Mouse (Mus musculus) brain, embryonic 18.5 days (tissue): ENCODE data around the gene Prkce.

Experiments
- DNase-seq: peaks from one replicate; pipeline ENCODE4 v3.0.0-alpha.2; 2012; ENCODE audit warnings: low read depth, low spot score

Gene Prkce

DNA sequence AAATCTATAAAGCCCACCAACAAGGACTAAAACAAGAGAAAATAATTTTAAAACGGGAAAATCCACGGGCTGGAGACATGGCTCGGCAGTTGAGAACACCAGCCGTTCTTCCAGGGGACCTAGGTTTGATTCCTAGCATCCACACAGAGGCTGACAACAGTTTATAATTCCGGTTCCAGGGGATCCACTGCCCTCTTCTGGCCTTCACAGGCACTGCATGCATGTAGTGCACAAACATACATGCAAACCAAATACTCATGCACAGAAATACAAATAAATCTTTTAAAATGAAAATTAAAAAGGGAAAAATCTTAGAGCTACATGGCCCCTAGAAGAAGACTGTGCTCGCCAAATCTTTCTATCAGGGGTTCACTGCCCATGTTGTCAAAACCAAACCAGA lies 87.4 kb downstream of the Prkce start:
- no peak for DNase-seq

DNA sequence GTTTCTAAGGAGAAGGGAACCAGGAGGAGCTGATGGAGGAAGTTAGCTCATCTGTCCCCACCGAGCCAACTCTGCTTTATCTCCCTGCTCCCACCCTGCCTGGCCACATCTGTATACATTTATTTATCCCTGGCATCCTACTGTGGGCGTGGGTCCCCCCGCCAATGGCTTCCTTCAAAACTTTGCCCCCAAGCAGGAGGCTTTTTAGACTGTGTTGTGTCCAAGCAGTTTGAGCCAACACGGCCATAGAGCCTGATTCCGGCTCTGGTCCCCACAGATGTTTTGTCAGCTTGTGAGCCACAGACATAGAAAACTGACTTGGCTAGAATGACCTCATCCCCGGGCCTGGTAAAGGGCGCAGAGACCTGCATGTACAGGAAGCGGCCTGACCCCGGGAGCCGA lies 89.1 kb downstream of the Prkce start:
- no peak for DNase-seq

- no peak for DNase-seq
These were observed 93.5 kb downstream of the Prkce start for GRCm38 (mm10) chr17:86261067-86261466.

GRCm38 (mm10) chr17:86263985-86264649 lies 96.5 kb downstream of the Prkce start:
- no peak for DNase-seq

DNA sequence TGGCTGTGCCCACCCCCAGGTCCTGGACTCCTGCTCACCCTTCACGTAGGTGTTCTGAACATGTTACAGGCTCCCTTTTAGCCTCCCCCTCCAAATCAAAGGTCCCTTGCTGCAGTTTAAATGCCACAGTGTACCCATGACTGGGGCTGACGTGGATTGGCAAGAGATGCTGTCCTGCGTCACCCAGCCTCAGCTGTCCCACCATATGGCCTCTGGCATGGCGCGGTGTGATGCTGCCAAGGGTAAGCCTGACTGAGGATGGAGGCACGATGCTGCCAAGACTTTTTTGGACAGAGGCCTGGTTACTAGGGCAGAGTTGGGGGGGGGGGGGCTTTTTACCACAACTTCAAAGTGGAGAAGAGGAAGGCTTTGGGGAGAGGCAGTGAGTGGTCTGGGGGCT lies 98.5 kb downstream of the Prkce start:
- peak; percentile 59 for DNase-seq

DNA sequence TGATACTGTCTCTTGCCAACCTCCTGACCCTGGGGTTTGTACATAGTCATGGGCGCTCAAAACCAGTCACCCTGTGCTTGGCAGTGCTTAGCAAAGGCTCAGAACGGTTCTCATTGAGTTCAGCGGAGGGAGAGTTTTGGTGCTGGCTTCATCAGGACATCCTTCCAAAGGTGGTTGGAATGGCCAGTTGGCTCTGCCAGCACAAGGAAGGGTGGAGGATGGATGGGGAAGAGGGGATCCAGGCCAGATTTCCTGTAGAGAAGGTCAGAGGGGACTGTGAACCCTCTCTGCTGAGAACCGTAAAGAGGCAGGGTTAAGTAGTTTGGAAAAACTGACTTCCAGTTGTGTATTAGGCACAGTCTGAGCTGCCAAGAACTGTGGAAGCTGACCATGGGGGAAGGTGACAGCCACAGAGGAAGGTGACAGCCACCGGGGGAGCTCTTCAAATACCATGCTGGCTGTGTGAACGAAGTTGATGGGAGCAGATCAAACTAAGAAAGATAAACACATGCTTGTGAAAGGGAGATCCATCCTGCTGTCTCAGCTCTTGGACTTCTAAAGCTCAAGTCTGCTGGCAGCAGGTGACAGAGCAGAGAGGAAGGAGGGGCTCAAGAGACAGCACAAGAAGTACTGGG lies 99.7 kb downstream of the Prkce start:
- DNase-seq: no peak

GRCm38 (mm10) chr17:86269639-86270038 lies 102.1 kb downstream of the Prkce start:
- DNase-seq: no peak

GRCm38 (mm10) chr17:86270523-86270922 lies 102.9 kb downstream of the Prkce start:
- no peak for DNase-seq

DNA sequence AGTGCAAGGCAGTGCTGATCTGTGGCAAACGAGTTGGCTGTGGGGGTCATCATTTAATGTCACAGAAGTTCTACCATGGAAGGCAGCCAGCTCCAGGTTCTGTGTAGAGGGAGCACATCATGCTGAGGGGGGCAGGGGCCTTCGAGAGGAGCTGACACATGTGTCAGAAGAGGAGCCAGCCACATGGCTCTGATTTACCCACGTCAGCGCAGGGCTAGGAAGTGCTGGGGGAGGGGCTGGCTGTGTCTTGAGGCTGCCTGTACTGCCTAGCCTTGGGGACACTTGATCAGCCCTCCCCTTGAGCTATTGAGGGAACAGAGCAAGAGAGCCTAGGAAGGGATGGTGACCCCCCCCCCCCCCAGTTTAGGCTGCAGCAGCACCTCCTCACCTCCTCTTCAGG lies 103.7 kb downstream of the Prkce start:
- DNase-seq: no peak

- DNase-seq: peak; percentile 40
These were observed 105.4 kb downstream of the Prkce start for GRCm38 (mm10) chr17:86272961-86273360.

- no peak for DNase-seq
These were observed 106.2 kb downstream of the Prkce start for GRCm38 (mm10) chr17:86273566-86274349.

GRCm38 (mm10) chr17:86274350-86274744 lies 106.8 kb downstream of the Prkce start:
- DNase-seq: no peak

- DNase-seq: no peak
These were observed 108.8 kb downstream of the Prkce start for GRCm38 (mm10) chr17:86276381-86276780.

DNA sequence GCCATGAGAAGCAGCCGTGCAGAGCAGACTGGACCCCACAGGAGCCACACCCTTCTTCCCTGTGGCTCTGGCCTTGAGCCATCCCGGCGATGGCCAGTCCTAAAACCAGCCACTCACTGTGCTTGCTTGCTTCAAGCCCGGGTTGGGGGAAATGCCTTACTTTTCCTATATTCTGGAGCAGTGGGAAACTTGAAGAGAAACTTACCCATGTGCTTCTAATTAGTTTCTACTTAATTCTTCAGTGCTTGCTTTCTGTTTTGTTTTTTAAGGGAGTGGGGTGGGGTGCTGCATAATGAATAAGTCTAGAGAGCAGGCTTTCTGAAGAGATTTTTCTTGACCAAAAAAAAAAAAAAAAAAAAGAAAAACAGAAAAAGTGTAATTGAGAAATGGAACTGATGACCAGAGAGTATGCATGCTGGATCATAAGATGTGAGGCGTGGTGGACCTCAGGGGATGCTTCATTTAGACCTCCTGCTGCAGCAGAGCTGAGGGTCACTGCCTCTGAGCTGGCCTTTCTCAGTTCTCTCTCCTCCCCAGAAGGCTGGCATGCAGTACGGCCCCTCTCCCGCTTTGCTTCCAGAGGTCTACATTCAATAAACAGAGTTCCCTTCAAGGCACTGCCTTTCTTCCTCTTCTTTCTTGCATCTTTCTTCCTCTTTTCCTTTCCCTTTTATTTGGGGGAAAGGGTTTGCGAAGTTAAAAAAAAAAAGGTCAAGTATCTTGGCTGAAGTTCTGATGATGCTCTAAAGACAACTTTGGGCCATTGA lies 109.6 kb downstream of the Prkce start:
- no peak for DNase-seq

DNA sequence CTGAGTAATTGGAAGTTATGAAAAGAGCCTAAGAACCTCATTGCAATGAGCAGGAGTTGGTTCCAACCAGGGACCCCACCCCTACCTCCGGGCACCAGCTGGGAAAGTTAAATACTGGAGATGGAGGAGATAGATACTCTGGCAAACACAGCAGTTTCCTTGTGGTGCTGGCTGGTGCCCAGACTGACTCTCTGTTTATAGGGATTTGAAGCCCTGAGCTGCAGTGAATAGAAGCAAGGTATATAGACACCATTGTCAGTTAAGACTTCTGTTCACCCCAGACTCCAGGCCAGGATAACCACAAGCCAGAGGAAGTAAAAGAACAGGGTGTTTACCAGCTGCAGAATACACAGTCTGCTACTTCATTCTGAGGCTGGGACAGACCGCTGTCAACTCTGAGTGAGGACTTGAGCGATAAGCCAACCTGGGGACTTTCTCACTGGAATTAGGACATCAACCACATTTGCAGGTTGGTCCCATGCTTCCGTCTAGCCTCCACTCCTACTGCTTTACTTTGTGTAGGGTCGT lies 110.5 kb downstream of the Prkce start:
- no peak for DNase-seq

GRCm38 (mm10) chr17:86279751-86280150 lies 112.2 kb downstream of the Prkce start:
- no peak for DNase-seq

DNA sequence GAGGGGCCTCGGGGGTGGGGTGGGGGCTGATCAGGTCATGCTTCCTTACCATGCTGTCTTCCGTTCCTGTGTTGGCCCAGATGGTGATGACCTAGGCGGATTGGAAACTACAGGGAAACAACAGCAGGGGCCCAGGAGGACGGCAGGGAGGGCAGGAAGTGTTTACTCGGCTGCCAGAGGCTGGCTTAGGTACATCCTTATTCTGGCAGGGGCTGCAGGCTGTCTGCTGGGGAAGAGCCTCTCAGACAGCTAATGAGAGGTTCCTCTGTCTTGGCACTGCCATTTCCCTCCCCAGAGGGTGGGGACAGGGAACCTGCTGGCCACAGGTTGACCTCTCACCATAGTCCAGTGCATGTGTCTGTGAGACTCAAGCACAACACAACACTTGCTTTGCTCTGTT lies 116.2 kb downstream of the Prkce start:
- no peak for DNase-seq

DNA sequence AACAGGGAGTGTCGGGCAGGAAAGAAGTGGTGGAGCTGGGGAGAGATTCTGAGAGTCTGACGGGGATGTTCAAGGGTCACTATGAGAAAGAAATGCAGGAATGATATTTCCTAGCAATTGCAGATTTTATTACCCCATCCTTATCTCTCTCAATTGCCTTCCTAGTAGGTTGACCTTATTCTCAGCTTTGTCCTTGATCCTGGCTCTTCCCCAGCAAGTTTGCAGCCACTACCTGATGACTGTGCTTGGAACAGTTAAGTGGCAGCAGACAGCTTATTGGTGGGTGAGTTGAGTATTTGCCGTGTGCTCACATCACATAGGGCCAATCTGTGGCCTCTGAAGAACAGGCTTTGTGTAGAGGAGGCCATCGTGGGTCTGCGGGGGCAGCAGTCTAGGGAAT lies 117.5 kb downstream of the Prkce start:
- DNase-seq: no peak

DNA sequence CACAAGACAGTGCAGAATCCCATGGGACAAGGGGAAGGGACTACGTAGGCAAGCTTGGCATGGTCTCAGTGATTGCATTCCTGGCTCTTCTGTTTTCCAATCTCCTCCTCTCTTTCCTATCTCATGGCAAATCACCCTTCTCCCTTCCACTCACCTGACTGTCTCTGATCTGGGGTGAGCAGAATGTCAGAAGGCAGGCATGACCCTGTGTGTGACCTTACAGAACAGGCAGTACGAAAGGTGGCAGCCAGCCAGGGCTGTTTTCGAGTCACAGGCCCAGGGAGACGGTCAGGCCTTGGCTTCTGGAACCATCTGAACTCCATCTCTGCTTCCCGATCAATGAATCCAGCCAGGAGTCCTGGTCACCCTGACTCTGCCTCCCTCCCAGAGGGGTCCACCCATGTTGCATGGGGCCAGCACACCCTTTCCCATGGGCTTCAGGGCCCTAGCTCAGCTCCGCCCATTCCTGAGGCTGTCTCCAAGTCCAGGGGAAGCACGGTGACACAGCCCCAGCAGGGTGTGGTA lies 119.2 kb downstream of the Prkce start:
- no peak for DNase-seq

DNA sequence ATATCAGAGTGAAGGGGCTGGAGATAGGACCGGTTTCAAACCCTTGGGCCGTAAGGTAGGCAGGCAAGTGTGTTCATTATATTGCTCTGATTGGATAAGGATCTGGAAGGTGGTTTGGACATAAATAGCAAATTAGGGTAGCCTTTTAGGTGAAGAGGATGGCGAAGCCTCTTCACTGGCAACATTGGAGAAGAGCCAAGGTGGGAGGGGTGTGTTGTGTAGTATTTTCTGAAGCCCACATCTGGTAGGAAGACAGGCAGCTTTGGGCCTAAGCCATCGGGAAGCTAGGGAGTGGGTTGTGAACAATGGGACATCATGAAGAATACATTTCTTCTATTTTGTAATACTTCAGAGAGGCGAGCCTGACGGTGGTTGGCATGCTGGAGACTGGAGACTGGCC lies 125.1 kb downstream of the Prkce start:
- DNase-seq: no peak

- DNase-seq: no peak
These were observed 125.7 kb downstream of the Prkce start for GRCm38 (mm10) chr17:86293247-86293744.
